Mouse (Mus musculus) lung, postnatal 0 days (tissue): ENCODE data around the gene Shc3. TPM values are rescaled to one million over a fixed set of nuclear protein-coding genes. Genes with fewer than 3 reads are reported as not detected.

Experiments used
- ATAC-seq: fragments of 200-750 bp; cut with Nextera tagmentation; 2 replicates; pipeline ENCODE4 v1.8.0; 2017; ENCODE audit warnings: moderate library complexity
- DNase-seq: peaks from one replicate; pipeline ENCODE4 v3.0.0-alpha.2; 2016; ENCODE audit warnings: low spot score
- H3K27ac ChIP-seq: fragments of 300-500 bp; sonication (generic); 2 replicates; pipeline ENCODE4 v1.5.1; 2014; ENCODE audit warnings: antibody characterized with exemption, mild to moderate bottlenecking, low read length, mixed read lengths
- H3K27me3 ChIP-seq: fragments of 300-500 bp; sonication (generic); replicated peaks from 2 replicates; pipeline ENCODE4 v1.6.1; 2014; ENCODE audit warnings: low read length, mixed read lengths; ENCODE audit not compliant: insufficient read depth
- H3K36me3 ChIP-seq: fragments of 300-500 bp; sonication (generic); 2 replicates; pipeline ENCODE4 v1.6.1; 2014; ENCODE audit warnings: low read length, mixed read lengths; ENCODE audit not compliant: insufficient read depth
- H3K4me1 ChIP-seq: fragments of 300-500 bp; sonication (generic); 2 replicates; pipeline ENCODE4 v1.6.1; 2014; ENCODE audit warnings: antibody characterized with exemption, low read depth, low read length, mixed read lengths; ENCODE audit not compliant: insufficient read depth
- H3K4me2 ChIP-seq: fragments of 300-500 bp; sonication (generic); replicated peaks from 2 replicates; pipeline ENCODE4 v1.6.1; 2014; ENCODE audit warnings: low read depth, mild to moderate bottlenecking, low read length, moderate library complexity, mixed read lengths
- H3K4me3 ChIP-seq: fragments of 300-500 bp; sonication (generic); 2 replicates; pipeline ENCODE4 v1.5.1; 2014; ENCODE audit warnings: low read depth, low read length
- H3K9ac ChIP-seq: fragments of 300-500 bp; sonication (generic); replicated peaks from 2 replicates; pipeline ENCODE4 v1.6.1; 2014; ENCODE audit warnings: low read depth, mild to moderate bottlenecking
- H3K9me3 ChIP-seq: fragments of 300-500 bp; sonication (generic); 2 replicates; pipeline ENCODE4 v1.6.1; 2016; ENCODE audit warnings: low read length, mixed read lengths
- CTCF ChIP-seq: IDR thresholded peaks from 2 replicates; pipeline ENCODE4 v1.5.1; 2016; ENCODE audit warnings: antibody characterized with exemption, mild to moderate bottlenecking
- EP300 ChIP-seq: IDR thresholded peaks from 2 replicates; pipeline ENCODE4 v1.6.1; 2016; ENCODE audit warnings: antibody characterized with exemption, mild to moderate bottlenecking, control low read depth
- WGBS: fragments of 180-500 bp; shearing (Covaris S2); extraction: QIAGEN DNeasy Blood & Tissue Kit; methylation state at CpG from one replicate; pipeline ENCODE4 v1.1.7; 2014; 5-methylcytosine and 5-hydroxymethylcytosine counted together
- polyA plus RNA-seq: library from polyadenylated mRNA; unstranded; fragments of >200 nt; fragmentation: Nextera tagmentation; extraction: Ambion mirVana; gene quantifications from 2 replicates; pipeline ENCODE4 v1.2.1, GENCODE M21; 2015

Shc3 gene
- polyA plus RNA-seq, 1 experiment from 2014 or later: 0.12 TPM

- no peaks in the 10 kb centered on the region for H3K4me1 ChIP-seq
- WGBS: 35% methylated on average over 5 of the region's 5 CpGs
- TF ChIP-seq EP300 (no peak), CTCF (no peak)
- no peaks in the 10 kb centered on the region for H3K27me3 ChIP-seq
- H3K9ac ChIP-seq: no peak overlapping the region
- H3K4me2 ChIP-seq: peak overlapping the region; percentile 14; the same call in 1 of the 2 replicates
- DNase-seq: peak; percentile 23
- H3K4me3 ChIP-seq: no peak overlapping the region
- H3K36me3 ChIP-seq: no peaks in the 10 kb centered on the region
- ATAC-seq: no peak
- H3K9me3 ChIP-seq: no peaks in the 10 kb centered on the region
- H3K27ac ChIP-seq: no peak overlapping the region
Observed at GRCm38 (mm10) chr13:51611500-51611899, 42.3 kb upstream of the Shc3 start.

GRCm38 (mm10) chr13:51611060-51611459 is 41.8 kb upstream of the Shc3 start:
- peak overlapping the region; percentile 14; the same call in 1 of the 2 replicates for H3K4me2 ChIP-seq
- H3K9me3 ChIP-seq: no peaks in the 10 kb centered on the region
- no peak for ATAC-seq
- H3K36me3 ChIP-seq: no peaks in the 10 kb centered on the region
- DNase-seq: peak; percentile 25
- no peak overlapping the region for H3K4me3 ChIP-seq
- H3K9ac ChIP-seq: no peak overlapping the region
- no peaks in the 10 kb centered on the region for H3K27me3 ChIP-seq
- TF ChIP-seq CTCF (no peak), EP300 (no peak)
- H3K27ac ChIP-seq: no peak overlapping the region
- WGBS: 6% methylated on average over 9 of the region's 9 CpGs
- H3K4me1 ChIP-seq: no peaks in the 10 kb centered on the region

GRCm38 (mm10) chr13:51609231-51609630 is 40.0 kb upstream of the Shc3 start:
- DNase-seq: no peak
- Histone ChIP-seq H3K4me2 (no peak overlapping the region), H3K27me3 (no peaks in the 10 kb centered on the region), H3K9ac (no peak overlapping the region), H3K4me3 (no peak overlapping the region), H3K4me1 (no peaks in the 10 kb centered on the region), H3K36me3 (no peaks in the 10 kb centered on the region), H3K9me3 (no peaks in the 10 kb centered on the region), H3K27ac (no peak overlapping the region)
- 94% methylated on average over 7 of the region's 7 CpGs for WGBS
- TF ChIP-seq EP300 (no peak), CTCF (no peak)
- no peak for ATAC-seq

GRCm38 (mm10) chr13:51603894-51604244 is 34.6 kb upstream of the Shc3 start:
- Histone ChIP-seq H3K4me2 (peak overlapping the region; percentile 37), H3K9me3 (no peaks in the 10 kb centered on the region), H3K27ac (no peak overlapping the region), H3K36me3 (no peaks in the 10 kb centered on the region), H3K9ac (no peak overlapping the region), H3K4me1 (no peaks in the 10 kb centered on the region), H3K27me3 (no peaks in the 10 kb centered on the region), H3K4me3 (no peak overlapping the region)
- WGBS: 42% methylated on average over 4 of the region's 4 CpGs
- ATAC-seq: peak; percentile 11; the same call in 1 of the 2 replicates
- DNase-seq: no peak
- TF ChIP-seq CTCF: no peak
- TF ChIP-seq EP300: no peak

DNA sequence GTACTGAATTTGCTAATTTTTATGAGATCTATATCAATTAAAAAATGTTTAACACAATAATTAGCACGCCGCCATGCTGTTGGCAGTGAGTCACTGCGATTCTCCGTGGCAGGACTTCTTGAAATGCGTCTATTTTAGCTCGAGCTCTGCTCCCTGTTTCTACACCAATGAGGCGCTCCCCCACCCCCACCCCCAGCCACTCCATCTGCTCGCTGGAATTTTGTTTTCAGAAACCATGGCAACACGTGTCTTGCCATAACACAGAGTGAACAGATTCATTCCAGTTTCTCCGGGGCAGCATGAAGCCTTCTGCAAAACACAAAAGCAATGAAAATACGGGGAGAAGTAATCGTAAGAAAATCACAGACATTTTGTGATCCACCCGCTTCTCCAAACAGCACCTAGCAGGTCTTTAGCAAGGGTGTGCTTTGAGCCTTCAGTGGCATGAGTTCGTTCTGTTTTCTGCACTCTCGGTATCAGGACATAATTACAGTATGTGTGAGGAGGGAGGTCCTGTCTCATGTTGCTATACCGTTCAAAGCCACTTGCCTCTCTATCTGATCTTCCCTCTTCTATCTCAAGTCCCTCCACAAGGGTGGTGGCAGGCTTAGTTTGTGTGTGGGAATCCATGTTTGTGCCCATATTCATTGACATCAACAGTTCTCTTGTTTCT is 34.1 kb upstream of the Shc3 start:
- TF ChIP-seq CTCF (no peak), EP300 (no peak)
- Histone ChIP-seq H3K9me3 (no peaks in the 10 kb centered on the region), H3K4me1 (no peaks in the 10 kb centered on the region), H3K9ac (no peak overlapping the region), H3K4me3 (no peak overlapping the region), H3K36me3 (no peaks in the 10 kb centered on the region), H3K27ac (no peak overlapping the region), H3K27me3 (no peaks in the 10 kb centered on the region), H3K4me2 (peak overlapping the region; percentile 37)
- WGBS: 14% methylated on average over 16 of the region's 16 CpGs
- DNase-seq (peak; percentile 86), ATAC-seq (peak; percentile 95)

DNA sequence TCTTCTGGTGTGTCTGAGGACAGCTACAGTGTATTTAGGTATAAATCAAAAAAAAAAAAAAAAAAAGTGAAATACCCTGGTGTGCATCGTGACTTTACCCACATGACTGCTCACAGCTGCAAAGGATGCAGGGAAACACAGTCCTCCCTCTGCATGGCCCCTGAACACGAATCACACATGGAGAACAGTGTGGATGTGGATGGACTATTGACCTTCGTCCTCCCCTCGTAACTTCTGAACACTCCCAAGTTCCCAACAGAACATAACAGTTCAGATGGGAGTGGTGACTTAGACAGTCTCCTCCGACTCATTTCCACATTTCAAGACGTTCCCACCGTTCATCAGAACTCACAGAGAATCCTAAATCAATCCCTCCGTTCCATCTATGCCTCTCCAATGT is 33.5 kb upstream of the Shc3 start:
- no peaks in the 10 kb centered on the region for H3K36me3 ChIP-seq
- DNase-seq (no peak), ATAC-seq (no peak)
- 53% methylated on average over 8 of the region's 8 CpGs for WGBS
- H3K27ac ChIP-seq: no peak overlapping the region
- H3K27me3 ChIP-seq: no peaks in the 10 kb centered on the region
- H3K9ac ChIP-seq: no peak overlapping the region
- no peaks in the 10 kb centered on the region for H3K9me3 ChIP-seq
- no peak overlapping the region for H3K4me3 ChIP-seq
- no peak overlapping the region; the same call in 1 of the 2 replicates for H3K4me2 ChIP-seq
- TF ChIP-seq CTCF (no peak), EP300 (no peak)
- no peaks in the 10 kb centered on the region for H3K4me1 ChIP-seq
